Mouse (Mus musculus): Measurements from ENCODE around the gene Ddx52. TPM values are rescaled to one million over a fixed set of nuclear protein-coding genes. Genes with fewer than 3 reads are reported as not detected.

The Ddx52 gene
- polyA plus RNA-seq, 1 experiment from 2014 or later, result 46.8 TPM

- WGBS, result 94% methylated on average over 4 of the region's 4 CpGs
- no peak overlapping the region for H3K9ac ChIP-seq (ENCODE audit: low read depth, low read length)
- no peak overlapping the region for H3K4me3 ChIP-seq (ENCODE audit: low read depth, low read length)
- DNase-seq (ENCODE audit: low spot score), result no peak
- H3K4me1 ChIP-seq (replicated peaks; ENCODE audit: control insufficient read depth, insufficient read depth, low read length), result no peaks in the 10 kb centered on the region
- H3K36me3 ChIP-seq (ENCODE audit: control insufficient read depth, insufficient read depth, low read length), result peaks cover 5% of the 10 kb centered on the region; the same call in 1 of the 2 replicates
- H3K27ac ChIP-seq (ENCODE audit: low read depth, low read length), result 0 out of 2 replicates have a peak overlapping the region, but pooled peaks have one; percentile 12
- no peaks in the 10 kb centered on the region for H3K9me3 ChIP-seq (ENCODE audit: control insufficient read depth, low read length)
- H3K27me3 ChIP-seq (ENCODE audit: control insufficient read depth, insufficient read depth, low read length), result no peaks in the 10 kb centered on the region
- no peak for ATAC-seq (ENCODE audit: low FRiP score)
- H3K4me2 ChIP-seq (replicated peaks; ENCODE audit: low read depth, low read length), result no peak overlapping the region
Measured at GRCm38 (mm10) chr11:83999411-83999915, 57.6 kb downstream of the Ddx52 start.

GRCm38 (mm10) chr11:84001257-84001656, 59.4 kb downstream of the Ddx52 start:
- no peak for DNase-seq (ENCODE audit: low spot score)
- Histone ChIP-seq H3K27me3 (ENCODE audit: control insufficient read depth, insufficient read depth, low read length) (no peaks in the 10 kb centered on the region), H3K27ac (ENCODE audit: low read depth, low read length) (no peak overlapping the region), H3K4me1 (replicated peaks; ENCODE audit: control insufficient read depth, insufficient read depth, low read length) (no peaks in the 10 kb centered on the region), H3K4me2 (replicated peaks; ENCODE audit: low read depth, low read length) (no peak overlapping the region), H3K4me3 (ENCODE audit: low read depth, low read length) (no peak overlapping the region), H3K9ac (ENCODE audit: low read depth, low read length) (no peak overlapping the region), H3K36me3 (ENCODE audit: control insufficient read depth, insufficient read depth, low read length) (peaks cover 3% of the 10 kb centered on the region; the same call in 1 of the 2 replicates), H3K9me3 (ENCODE audit: control insufficient read depth, low read length) (no peaks in the 10 kb centered on the region)
- ATAC-seq (ENCODE audit: low FRiP score), result no peak
- WGBS, result 84% methylated on average over 3 of the region's 3 CpGs

- H3K36me3 ChIP-seq (ENCODE audit: control insufficient read depth, insufficient read depth, low read length), result 0 out of 2 replicates have a peak, but pooled peaks cover 3% of the 10 kb centered on the region
- 91% methylated on average over 6 of the region's 6 CpGs for WGBS
Measured at GRCm38 (mm10) chr11:84003986-84004385, 62.1 kb downstream of the Ddx52 start.

GRCm38 (mm10) chr11:84009001-84009400, 67.1 kb downstream of the Ddx52 start:
- Histone ChIP-seq H3K27ac (ENCODE audit: low read depth, low read length) (no peak overlapping the region), H3K4me3 (ENCODE audit: low read depth, low read length) (no peak overlapping the region), H3K36me3 (ENCODE audit: control insufficient read depth, insufficient read depth, low read length) (0 out of 2 replicates have a peak, but pooled peaks cover 1% of the 10 kb centered on the region), H3K9ac (ENCODE audit: low read depth, low read length) (no peak overlapping the region), H3K27me3 (ENCODE audit: control insufficient read depth, insufficient read depth, low read length) (no peaks in the 10 kb centered on the region), H3K4me2 (replicated peaks; ENCODE audit: low read depth, low read length) (no peak overlapping the region), H3K4me1 (replicated peaks; ENCODE audit: control insufficient read depth, insufficient read depth, low read length) (peaks cover 5% of the 10 kb centered on the region; the same call in 1 of the 2 replicates), H3K9me3 (ENCODE audit: control insufficient read depth, low read length) (no peaks in the 10 kb centered on the region)
- no peak for DNase-seq (ENCODE audit: low spot score)
- no peak for ATAC-seq (ENCODE audit: low FRiP score)
- 88% methylated on average over 9 of the region's 9 CpGs for WGBS

More at GRCm38 (mm10) chr11:84003986-84004385, 62.1 kb downstream of the Ddx52 start:
- Histone ChIP-seq H3K9ac (ENCODE audit: low read depth, low read length) (no peak overlapping the region), H3K4me3 (ENCODE audit: low read depth, low read length) (no peak overlapping the region), H3K27me3 (ENCODE audit: control insufficient read depth, insufficient read depth, low read length) (no peaks in the 10 kb centered on the region), H3K4me2 (replicated peaks; ENCODE audit: low read depth, low read length) (no peak overlapping the region), H3K4me1 (replicated peaks; ENCODE audit: control insufficient read depth, insufficient read depth, low read length) (no peaks in the 10 kb centered on the region), H3K27ac (ENCODE audit: low read depth, low read length) (no peak overlapping the region), H3K9me3 (ENCODE audit: control insufficient read depth, low read length) (no peaks in the 10 kb centered on the region)
- no peak for ATAC-seq (ENCODE audit: low FRiP score)
- DNase-seq (ENCODE audit: low spot score), result no peak

- Histone ChIP-seq H3K36me3 (ENCODE audit: control insufficient read depth, insufficient read depth, low read length) (no peaks in the 10 kb centered on the region), H3K27ac (ENCODE audit: low read depth, low read length) (no peak overlapping the region), H3K9me3 (ENCODE audit: control insufficient read depth, low read length) (no peaks in the 10 kb centered on the region), H3K9ac (ENCODE audit: low read depth, low read length) (no peak overlapping the region), H3K4me2 (replicated peaks; ENCODE audit: low read depth, low read length) (no peak overlapping the region), H3K4me1 (replicated peaks; ENCODE audit: control insufficient read depth, insufficient read depth, low read length) (peaks cover 5% of the 10 kb centered on the region; the same call in 1 of the 2 replicates), H3K27me3 (ENCODE audit: control insufficient read depth, insufficient read depth, low read length) (no peaks in the 10 kb centered on the region), H3K4me3 (ENCODE audit: low read depth, low read length) (no peak overlapping the region)
- DNase-seq (ENCODE audit: low spot score), result no peak
- ATAC-seq (ENCODE audit: low FRiP score), result no peak
- WGBS, result 74% methylated on average over 9 of the region's 9 CpGs
Measured at GRCm38 (mm10) chr11:84010411-84010810, 68.5 kb downstream of the Ddx52 start.

GRCm38 (mm10) chr11:84011050-84011449, 69.2 kb downstream of the Ddx52 start:
- Histone ChIP-seq H3K27ac (ENCODE audit: low read depth, low read length) (0 out of 2 replicates have a peak overlapping the region, but pooled peaks have one; percentile 19), H3K4me2 (replicated peaks; ENCODE audit: low read depth, low read length) (0 out of 2 replicates have a peak overlapping the region, but pooled peaks have one; percentile 2), H3K4me3 (ENCODE audit: low read depth, low read length) (no peak overlapping the region), H3K4me1 (replicated peaks; ENCODE audit: control insufficient read depth, insufficient read depth, low read length) (peaks cover 5% of the 10 kb centered on the region; the same call in 1 of the 2 replicates), H3K9me3 (ENCODE audit: control insufficient read depth, low read length) (no peaks in the 10 kb centered on the region), H3K9ac (ENCODE audit: low read depth, low read length) (no peak overlapping the region), H3K27me3 (ENCODE audit: control insufficient read depth, insufficient read depth, low read length) (no peaks in the 10 kb centered on the region), H3K36me3 (ENCODE audit: control insufficient read depth, insufficient read depth, low read length) (no peaks in the 10 kb centered on the region)
- peak; percentile 27 for DNase-seq (ENCODE audit: low spot score)
- 22% methylated on average over 12 of the region's 12 CpGs for WGBS
- no peak for ATAC-seq (ENCODE audit: low FRiP score)

- Histone ChIP-seq H3K4me2 (replicated peaks; ENCODE audit: low read depth, low read length) (no peak overlapping the region), H3K27ac (ENCODE audit: low read depth, low read length) (0 out of 2 replicates have a peak overlapping the region, but pooled peaks have one; percentile 19), H3K27me3 (ENCODE audit: control insufficient read depth, insufficient read depth, low read length) (no peaks in the 10 kb centered on the region), H3K9ac (ENCODE audit: low read depth, low read length) (no peak overlapping the region), H3K4me1 (replicated peaks; ENCODE audit: control insufficient read depth, insufficient read depth, low read length) (peaks cover 5% of the 10 kb centered on the region; the same call in 1 of the 2 replicates), H3K9me3 (ENCODE audit: control insufficient read depth, low read length) (no peaks in the 10 kb centered on the region), H3K4me3 (ENCODE audit: low read depth, low read length) (no peak overlapping the region), H3K36me3 (ENCODE audit: control insufficient read depth, insufficient read depth, low read length) (no peaks in the 10 kb centered on the region)
- DNase-seq (ENCODE audit: low spot score) (no peak), ATAC-seq (ENCODE audit: low FRiP score) (no peak)
- 43% methylated on average over 2 of the region's 2 CpGs for WGBS
Measured at GRCm38 (mm10) chr11:84011576-84011975, 69.7 kb downstream of the Ddx52 start.

Other genes with a start within 250 kb of the Ddx52 start
- gene Wfdc17, start 238.1 kb upstream of the Ddx52 start, polyA plus RNA-seq (2014; fragmentation: Nextera tagmentation; extraction: Ambion mirVana), result 0.71 TPM in 1 of 2 replicates, not detected in the other
- gene Wfdc18, start 233.0 kb upstream of the Ddx52 start, polyA plus RNA-seq (2014; fragmentation: Nextera tagmentation; extraction: Ambion mirVana), result not detected in 2 replicates
- gene Wfdc21, start 195.1 kb upstream of the Ddx52 start, polyA plus RNA-seq (2014; fragmentation: Nextera tagmentation; extraction: Ambion mirVana), result not detected in 2 replicates
- 27.3 and 32.8 TPM in 2 replicates for gene Heatr6, start 188.4 kb upstream of the Ddx52 start, polyA plus RNA-seq (2014; fragmentation: Nextera tagmentation; extraction: Ambion mirVana)
- gene Hnf1b, start 92.0 kb upstream of the Ddx52 start, polyA plus RNA-seq (2014; fragmentation: Nextera tagmentation; extraction: Ambion mirVana), result 0.32 TPM in 1 of 2 replicates, not detected in the other
- 21.5 and 22.8 TPM in 2 replicates for gene Synrg, start 22.4 kb downstream of the Ddx52 start, polyA plus RNA-seq (2014; fragmentation: Nextera tagmentation; extraction: Ambion mirVana)
- gene Dusp14, start 127.2 kb downstream of the Ddx52 start, polyA plus RNA-seq (2014; fragmentation: Nextera tagmentation; extraction: Ambion mirVana), result 13.7 and 14.8 TPM in 2 replicates
- gene Tada2a, start 187.5 kb downstream of the Ddx52 start, polyA plus RNA-seq (2014; fragmentation: Nextera tagmentation; extraction: Ambion mirVana), result 32.7 and 34.7 TPM in 2 replicates
- 31.1 and 35.3 TPM in 2 replicates for gene Acaca, start 187.6 kb downstream of the Ddx52 start, polyA plus RNA-seq (2014; fragmentation: Nextera tagmentation; extraction: Ambion mirVana)
- gene Gm11437, start 225.4 kb downstream of the Ddx52 start, polyA plus RNA-seq (2014; fragmentation: Nextera tagmentation; extraction: Ambion mirVana), result not detected in 2 replicates

All from hindbrain, embryonic 11.5 days (tissue).